In genomic region chr14:79143696-79144095, GRCm38 (mm10) we compare ENCODE assay signal across 23 mouse cellular contexts.
DNase-seq lines count a peak whose midpoint lies in the region; ATAC-seq and TF ChIP-seq lines count a peak whose summit lies in the region.
"Had no signal": no experiment of that assay in that cellular context is flagged by ENCODE, and none has a peak within 500 bp of the region (broad histone marks: within the 10 kb centered on the region; RNA-seq: fewer than 3 reads in every experiment).

No protein-coding gene starts in this region.

- TF ChIP-seq CTCF in cerebellum, adult 2 months (IDR thresholded peaks at IDR 0.05; ENCODE audit: borderline replicate concordance, insufficient read depth, low read depth, low read length): no peak

- WGBS in cerebellum, adult 2 months: 85% methylated on average over 9 of the region's 9 CpGs
- WGBS in hindbrain, embryonic 10.5 days: 96% methylated on average over 9 of the region's 9 CpGs
- WGBS in hindbrain, embryonic 16.5 days: 92% methylated on average over 9 of the region's 9 CpGs

- H3K4me3 ChIP-seq in cerebellum, adult 2 months (replicated peaks; ENCODE audit: insufficient read depth, low read depth, low read length): no peak overlapping the region
- H3K4me3 ChIP-seq in hindbrain, embryonic 10.5 days: no peak overlapping the region
- H3K4me3 ChIP-seq in hindbrain, embryonic 16.5 days (ENCODE audit: low read length): no peak overlapping the region
- H3K4me3 ChIP-seq: embryonic facial prominence, embryonic 15.5 days; erythroblast, embryonic 14.5 days; forebrain, embryonic 12.5 days; gastrocnemius, adult 2 months; heart, adult 2 months; heart, embryonic 15.5 days had no signal

- TF ChIP-seq POLR2A in cerebellum, adult 2 months (IDR thresholded peaks at IDR 0.05; ENCODE audit: borderline replicate concordance, insufficient read depth, low read length): no peak

- DNase-seq in cerebellum, adult 2 months: no peak
- no peak for DNase-seq in hindbrain, embryonic 10.5 days (ENCODE audit: low spot score)
- no peak for DNase-seq in left cerebral cortex, adult 11 months (ENCODE audit: low spot score)
- no peak for DNase-seq in adrenal gland, adult 2 months
- DNase-seq: adrenal gland, adult 8-10 months; adrenal gland, postnatal 36 days; B cell, adult 2 months; gastrocnemius, adult 2 months; gastrocnemius, postnatal 25 days; heart, adult 2 months; heart, postnatal 14 days; kidney, adult 2 months had no signal

- ATAC-seq in cerebellum, adult (ENCODE audit: insufficient number of reproducible peaks, low FRiP score, low TSS enrichment): no peak
- no peak for ATAC-seq in hindbrain, embryonic 16.5 days
- peak; percentile 61 for ATAC-seq in granulocyte monocyte progenitor cell, adult 5-6 weeks (replicated peaks; ENCODE audit: poor library complexity, severe bottlenecking)
- ATAC-seq: intestine, embryonic 16.5 days had no signal

- H3K9me3 ChIP-seq in hindbrain, embryonic 10.5 days: no peaks in the 10 kb centered on the region
- H3K9me3 ChIP-seq in hindbrain, embryonic 16.5 days (ENCODE audit: control insufficient read depth, low read length): no peaks in the 10 kb centered on the region
- H3K9me3 ChIP-seq: embryonic facial prominence, embryonic 15.5 days; forebrain, embryonic 12.5 days; heart, embryonic 15.5 days had no signal

- H3K27ac ChIP-seq in cerebellum, adult 2 months (ENCODE audit: insufficient read depth, low read length): peak overlapping the region; percentile 75; the same call in 1 of the 2 replicates
- H3K27ac ChIP-seq in hindbrain, embryonic 10.5 days: 0 out of 2 replicates have a peak overlapping the region, but pooled peaks have one; percentile 10
- H3K27ac ChIP-seq in hindbrain, embryonic 16.5 days (ENCODE audit: low read depth, low read length): no peak overlapping the region
- H3K27ac ChIP-seq: embryonic facial prominence, embryonic 15.5 days; forebrain, embryonic 12.5 days; heart, embryonic 15.5 days; hindbrain, embryonic 14.5 days had no signal

- H3K27me3 ChIP-seq in cerebellum, adult 2 months (ENCODE audit: control insufficient read depth, insufficient read depth, low read length): no peaks in the 10 kb centered on the region
- peaks cover 5% of the 10 kb centered on the region; the same call in 1 of the 2 replicates for H3K27me3 ChIP-seq in hindbrain, embryonic 10.5 days (ENCODE audit: insufficient read depth, poor library complexity, severe bottlenecking)
- H3K27me3 ChIP-seq in hindbrain, embryonic 16.5 days (replicated peaks; ENCODE audit: control insufficient read depth, insufficient read depth, low read length): no peaks in the 10 kb centered on the region
- H3K27me3 ChIP-seq: embryonic facial prominence, embryonic 15.5 days; forebrain, embryonic 12.5 days; heart, embryonic 15.5 days; Patski had no signal

- peaks cover 48% of the 10 kb centered on the region for H3K4me1 ChIP-seq in cerebellum, adult 2 months (ENCODE audit: control insufficient read depth, insufficient read depth, low read length)
- H3K4me1 ChIP-seq in hindbrain, embryonic 10.5 days (replicated peaks): peaks cover 28% of the 10 kb centered on the region
- peaks cover 10% of the 10 kb centered on the region for H3K4me1 ChIP-seq in hindbrain, embryonic 16.5 days (ENCODE audit: control insufficient read depth, insufficient read depth, low read depth, low read length)

- H3K9ac ChIP-seq in hindbrain, embryonic 16.5 days (ENCODE audit: low read depth, low read length): no peak overlapping the region
- H3K9ac ChIP-seq: embryonic facial prominence, embryonic 15.5 days; forebrain, embryonic 12.5 days; heart, embryonic 15.5 days; hindbrain, embryonic 14.5 days had no signal

- no peak overlapping the region for H3K4me2 ChIP-seq in hindbrain, embryonic 16.5 days (ENCODE audit: low read length)
- H3K4me2 ChIP-seq: embryonic facial prominence, embryonic 15.5 days; forebrain, embryonic 12.5 days; heart, embryonic 11.5 days; heart, embryonic 15.5 days; hindbrain, embryonic 14.5 days had no signal

- H3K36me3 ChIP-seq in hindbrain, embryonic 10.5 days: no peaks in the 10 kb centered on the region
- H3K36me3 ChIP-seq in hindbrain, embryonic 16.5 days (ENCODE audit: control insufficient read depth, insufficient read depth, low read length): no peaks in the 10 kb centered on the region
- H3K36me3 ChIP-seq: embryonic facial prominence, embryonic 15.5 days; forebrain, embryonic 12.5 days; heart, embryonic 15.5 days had no signal
